Mouse (Mus musculus) gastrocnemius, postnatal 36 days (tissue): Measurements from ENCODE around the gene Ces1c. TPM values are rescaled to one million over a fixed set of nuclear protein-coding genes. Genes with fewer than 3 reads are reported as not detected.

Experiments used
- total RNA-seq, 2 experiments: library from RNA; stranded (reverse); gene quantifications; 2 replicates each; pipeline ENCODE4 v1.2.3; 2021

Gene Ces1c
- total RNA-seq, 2 experiments from 2014 or later = 0.33 TPM; not detected in 1

Other genes starting within 250 kb of the Ces1c start
- not detected for gene Capns2, start 229.9 kb downstream of the Ces1c start, total RNA-seq
- under 1 TPM; 0.17 to 0.28 TPM for gene Slc6a2, start 171.2 kb downstream of the Ces1c start, total RNA-seq
- gene Ces1a, start 83.1 kb downstream of the Ces1c start, total RNA-seq = not detected
- gene Ces1b, start 51.3 kb downstream of the Ces1c start, total RNA-seq = not detected
- gene Ces1d, start 66.6 kb upstream of the Ces1c start, total RNA-seq = 10 to 100 TPM; 28.6 to 70.1 TPM
- under 1 TPM; 0.27 to 0.41 TPM for gene Ces1e, start 98.3 kb upstream of the Ces1c start, total RNA-seq
- gene Ces1f, start 148.5 kb upstream of the Ces1c start, total RNA-seq = under 1 TPM; 0.31 to 0.67 TPM
- not detected for gene Ces1g, start 206.0 kb upstream of the Ces1c start, total RNA-seq
- gene Ces1h, start 248.4 kb upstream of the Ces1c start, total RNA-seq = not detected